Mouse (Mus musculus) liver, adult 2 months (tissue): ENCODE measurements around the gene Zbtb32.

Source experiments
- CTCF ChIP-seq: fragments of 200-500 bp; IDR thresholded peaks from 2 replicates; pipeline ENCODE4 v1.5.1; 2011; ENCODE audit warnings: low read depth, low read length, control low read depth
- POLR2A ChIP-seq: fragments of 200-500 bp; IDR thresholded peaks from 2 replicates; pipeline ENCODE4 v1.6.1; 2011; ENCODE audit warnings: low read length, control low read depth; ENCODE audit not compliant: insufficient read depth; ENCODE audit errors: extremely low read depth

- no peak for TF ChIP-seq CTCF
- TF ChIP-seq POLR2A = no peak
These were observed 34.8 kb downstream of the Zbtb32 start for GRCm38 (mm10) chr7:30563906-30564280.
